Mouse (Mus musculus) midbrain, postnatal 0 days (tissue): ENCODE measurements around the gene Theg. TPM values are rescaled to one million over a fixed set of nuclear protein-coding genes. Genes with fewer than 3 reads are reported as not detected.

Experiments used
- ATAC-seq: fragments of 200-750 bp; cut with Nextera tagmentation; 2 replicates; pipeline ENCODE4 v1.8.0; 2017; ENCODE audit warnings: moderate number of reproducible peaks, mild to moderate bottlenecking, moderate TSS enrichment, moderate library complexity; ENCODE audit not compliant: low FRiP score
- DNase-seq: peaks from one replicate; pipeline ENCODE4 v3.0.0-alpha.2; 2015; ENCODE audit warnings: low spot score
- H3K27ac ChIP-seq: fragments of 300-500 bp; sonication (generic); 2 replicates; pipeline ENCODE4 v1.5.1; 2014; ENCODE audit warnings: low read depth, mild to moderate bottlenecking, low read length, mixed read lengths
- H3K27me3 ChIP-seq: fragments of 300-500 bp; sonication (generic); 2 replicates; pipeline ENCODE4 v1.6.1; 2014; ENCODE audit warnings: low read length, control low read depth, mixed read lengths; ENCODE audit not compliant: insufficient read depth
- H3K36me3 ChIP-seq: fragments of 300-500 bp; sonication (generic); 2 replicates; pipeline ENCODE4 v1.6.1; 2014; ENCODE audit warnings: low read length, control low read depth, mixed read lengths; ENCODE audit not compliant: insufficient read depth
- H3K4me1 ChIP-seq: fragments of 300-500 bp; sonication (generic); 2 replicates; pipeline ENCODE4 v1.6.1; 2014; ENCODE audit warnings: mild to moderate bottlenecking, control low read depth, antibody characterized with exemption, low read length, mixed read lengths; ENCODE audit not compliant: insufficient read depth
- H3K4me2 ChIP-seq: fragments of 300-500 bp; sonication (generic); 2 replicates; pipeline ENCODE4 v1.6.1; 2014; ENCODE audit warnings: low read depth, mild to moderate bottlenecking, low read length, mixed read lengths; ENCODE audit not compliant: poor library complexity, severe bottlenecking
- H3K4me3 ChIP-seq: fragments of 300-500 bp; sonication (generic); 2 replicates; pipeline ENCODE4 v1.5.1; 2014; ENCODE audit warnings: low read depth, mild to moderate bottlenecking, low read length, moderate library complexity
- H3K9ac ChIP-seq: fragments of 300-500 bp; sonication (generic); replicated peaks from 2 replicates; pipeline ENCODE4 v1.6.1; 2014; ENCODE audit warnings: mild to moderate bottlenecking, low read length, moderate library complexity, mixed read lengths; ENCODE audit not compliant: poor library complexity, severe bottlenecking
- H3K9me3 ChIP-seq: fragments of 300-500 bp; sonication (generic); 2 replicates; pipeline ENCODE4 v1.6.1; 2016; ENCODE audit warnings: low read length, control low read depth
- CTCF ChIP-seq: IDR thresholded peaks from 2 replicates; pipeline ENCODE4 v1.5.1; 2016; ENCODE audit warnings: antibody characterized with exemption, mild to moderate bottlenecking
- WGBS: fragments of 180-500 bp; shearing (Covaris S2); extraction: QIAGEN DNeasy Blood & Tissue Kit; methylation state at CpG from one replicate; pipeline ENCODE4 v1.1.7; 2014; 5-methylcytosine and 5-hydroxymethylcytosine counted together
- polyA plus RNA-seq: library from polyadenylated mRNA; unstranded; fragments of >200 nt; fragmentation: Nextera tagmentation; extraction: Ambion mirVana; gene quantifications from 2 replicates; pipeline ENCODE4 v1.2.1, GENCODE M21; 2015
- total RNA-seq: library from RNA; depleted of rRNA; stranded (reverse); fragments of >200 nt; gene quantifications from 2 replicates; pipeline ENCODE4 v1.2.3, GENCODE M21; 2014

Gene Theg
- total and polyA plus RNA-seq, 2 experiments from 2014 or later, result not detected

- Histone ChIP-seq H3K9ac (no peak overlapping the region), H3K4me1 (no peaks in the 10 kb centered on the region), H3K9me3 (no peaks in the 10 kb centered on the region), H3K4me3 (no peak overlapping the region), H3K27ac (no peak overlapping the region), H3K36me3 (peaks cover 62% of the 10 kb centered on the region), H3K4me2 (no peak overlapping the region), H3K27me3 (no peaks in the 10 kb centered on the region)
- no peak for DNase-seq
- no peak for TF ChIP-seq CTCF
- no peak for ATAC-seq
- WGBS, result 97% methylated on average over 11 of the region's 11 CpGs
These were observed 46.4 kb downstream of the Theg start for GRCm38 (mm10) chr10:79540746-79541145.

GRCm38 (mm10) chr10:79539701-79540495, 47.2 kb downstream of the Theg start:
- Histone ChIP-seq H3K27me3 (no peaks in the 10 kb centered on the region), H3K4me3 (no peak overlapping the region), H3K36me3 (peaks cover 54% of the 10 kb centered on the region), H3K4me1 (no peaks in the 10 kb centered on the region), H3K4me2 (no peak overlapping the region), H3K9ac (no peak overlapping the region), H3K9me3 (no peaks in the 10 kb centered on the region), H3K27ac (no peak overlapping the region; the same call in 1 of the 2 replicates)
- no peak for ATAC-seq
- DNase-seq, result no peak
- WGBS, result 95% methylated on average over 16 of the region's 16 CpGs
- TF ChIP-seq CTCF, result no peak

GRCm38 (mm10) chr10:79538873-79539272, 48.3 kb downstream of the Theg start:
- Histone ChIP-seq H3K4me2 (no peak overlapping the region), H3K27ac (no peak overlapping the region), H3K36me3 (peaks cover 44% of the 10 kb centered on the region), H3K4me1 (no peaks in the 10 kb centered on the region), H3K4me3 (no peak overlapping the region), H3K9ac (no peak overlapping the region), H3K9me3 (no peaks in the 10 kb centered on the region), H3K27me3 (no peaks in the 10 kb centered on the region)
- ATAC-seq, result no peak
- no peak for DNase-seq
- no peak for TF ChIP-seq CTCF
- WGBS, result 79% methylated on average over 4 of the region's 4 CpGs

- Histone ChIP-seq H3K4me3 (no peak overlapping the region), H3K27me3 (no peaks in the 10 kb centered on the region), H3K4me1 (no peaks in the 10 kb centered on the region), H3K9me3 (no peaks in the 10 kb centered on the region), H3K36me3 (peaks cover 39% of the 10 kb centered on the region), H3K4me2 (no peak overlapping the region), H3K9ac (no peak overlapping the region), H3K27ac (no peak overlapping the region)
- TF ChIP-seq CTCF, result no peak
- DNase-seq (no peak), ATAC-seq (no peak)
- 93% methylated on average over 3 of the region's 3 CpGs for WGBS
These were observed 48.8 kb downstream of the Theg start for GRCm38 (mm10) chr10:79538323-79538722.

- peaks cover 35% of the 10 kb centered on the region for H3K36me3 ChIP-seq
These were observed 49.4 kb downstream of the Theg start for GRCm38 (mm10) chr10:79537781-79538180.

GRCm38 (mm10) chr10:79537271-79537670, 49.9 kb downstream of the Theg start:
- H3K4me1 ChIP-seq, result no peaks in the 10 kb centered on the region
- peaks cover 31% of the 10 kb centered on the region for H3K36me3 ChIP-seq
- no peak overlapping the region for H3K4me3 ChIP-seq
- no peak overlapping the region for H3K9ac ChIP-seq
- no peak overlapping the region for H3K4me2 ChIP-seq
- H3K27me3 ChIP-seq, result no peaks in the 10 kb centered on the region
- DNase-seq (no peak), ATAC-seq (no peak)
- WGBS, result 87% methylated on average over 7 of the region's 7 CpGs
- H3K27ac ChIP-seq, result no peak overlapping the region
- TF ChIP-seq CTCF, result no peak
- H3K9me3 ChIP-seq, result no peaks in the 10 kb centered on the region

More at GRCm38 (mm10) chr10:79537781-79538180, 49.4 kb downstream of the Theg start:
- Histone ChIP-seq H3K9me3 (no peaks in the 10 kb centered on the region), H3K27me3 (no peaks in the 10 kb centered on the region), H3K4me2 (no peak overlapping the region), H3K4me3 (no peak overlapping the region), H3K9ac (no peak overlapping the region), H3K27ac (no peak overlapping the region), H3K4me1 (no peaks in the 10 kb centered on the region)
- no peak for DNase-seq
- no peak for ATAC-seq
- no peak for TF ChIP-seq CTCF
- WGBS, result 80% methylated on average over 2 of the region's 2 CpGs
